Mouse (Mus musculus) heart, postnatal 14 days (tissue): ENCODE measurements around the gene Nrbp1. TPM values are rescaled to one million over a fixed set of nuclear protein-coding genes. Genes with fewer than 3 reads are reported as not detected.

Experiments
- total RNA-seq, 2 experiments: library from RNA; stranded (reverse); gene quantifications; 2 replicates each; pipeline ENCODE4 v1.2.3; 2021

Gene Nrbp1
- total RNA-seq, 2 experiments from 2014 or later = 73.1 to 75.0 TPM

Other genes with a start within 250 kb of the Nrbp1 start
- gene Atraid, start 192.6 kb upstream of the Nrbp1 start, total RNA-seq = 10 to 100 TPM; 51.4 to 51.8 TPM
- 1 to 10 TPM; 6.6 to 7.6 TPM for gene Slc5a6, start 191.9 kb upstream of the Nrbp1 start, total RNA-seq
- 10 to 100 TPM; 13.5 to 14.8 TPM for gene Cad, start 186.1 kb upstream of the Nrbp1 start, total RNA-seq
- not detected for gene Dnajc5g, start 134.6 kb upstream of the Nrbp1 start, total RNA-seq
- under 1 TPM in 1 of 2 experiments, not detected in 1; 0.27 TPM for gene Slc30a3, start 132.6 kb upstream of the Nrbp1 start, total RNA-seq
- gene Trim54, start 124.2 kb upstream of the Nrbp1 start, total RNA-seq = 100 to 1,000 TPM; 102 to 129 TPM
- not detected for gene Ucn, start 102.0 kb upstream of the Nrbp1 start, total RNA-seq
- gene Mpv17, start 86.6 kb upstream of the Nrbp1 start, total RNA-seq = 10 to 100 TPM; 55.1 to 56.0 TPM
- under 1 TPM; 0.56 to 0.93 TPM for gene Gm29609, start 61.0 kb upstream of the Nrbp1 start, total RNA-seq
- gene Gtf3c2, start 60.7 kb upstream of the Nrbp1 start, total RNA-seq = 10 to 100 TPM; 31.9 to 34.5 TPM
- 10 to 100 TPM; 66.3 to 67.8 TPM for gene Snx17, start 47.6 kb upstream of the Nrbp1 start, total RNA-seq
- 10 to 100 TPM; 48.4 to 62.3 TPM for gene Eif2b4, start 47.4 kb upstream of the Nrbp1 start, total RNA-seq
- gene Zfp513, start 38.6 kb upstream of the Nrbp1 start, total RNA-seq = 10 to 100 TPM in 1 of 2 experiments, 1 to 10 TPM in 1; 9.9 to 10.6 TPM
- gene Ppm1g, start 20.2 kb upstream of the Nrbp1 start, total RNA-seq = 10 to 100 TPM; 56.5 to 66.1 TPM
- not detected for gene Gm9970, start 368 bp downstream of the Nrbp1 start, total RNA-seq
- gene Krtcap3, start 10.8 kb downstream of the Nrbp1 start, total RNA-seq = 1 to 10 TPM; 2.8 to 3.2 TPM
- 10 to 100 TPM; 37.2 to 42.3 TPM for gene Ift172, start 50.3 kb downstream of the Nrbp1 start, total RNA-seq
- gene Fndc4, start 55.2 kb downstream of the Nrbp1 start, total RNA-seq = 1 to 10 TPM; 2.4 to 5.0 TPM
- gene Gckr, start 56.6 kb downstream of the Nrbp1 start, total RNA-seq = not detected
- 10 to 100 TPM; 19.9 to 20.5 TPM for gene Zfp512, start 211.6 kb downstream of the Nrbp1 start, total RNA-seq
- under 1 TPM in 1 of 2 experiments, not detected in 1; 0.22 TPM for gene 4930548H24Rik, start 244.9 kb downstream of the Nrbp1 start, total RNA-seq